Mouse (Mus musculus): ENCODE data around the gene Gm867.

- peak; percentile 36; the same call in 1 of the 2 replicates for TF ChIP-seq POLR2A (IDR thresholded peaks at IDR 0.05; ENCODE audit: extremely low read depth, insufficient read depth, low read length)
- TF ChIP-seq CTCF (IDR thresholded peaks at IDR 0.05; ENCODE audit: extremely low read depth, insufficient read depth, low read length) = no peak
These were observed 3.4 kb downstream of the Gm867 start for GRCm38 (mm10) chr10:75936909-75937667.
